Mouse (Mus musculus) midbrain, postnatal 0 days (tissue): ENCODE data around the gene Txndc11. TPM values are rescaled to one million over a fixed set of nuclear protein-coding genes. Genes with fewer than 3 reads are reported as not detected.

Source experiments
- ATAC-seq: fragments of 200-750 bp; cut with Nextera tagmentation; 2 replicates; pipeline ENCODE4 v1.8.0; 2017; ENCODE audit warnings: moderate number of reproducible peaks, mild to moderate bottlenecking, moderate TSS enrichment, moderate library complexity; ENCODE audit not compliant: low FRiP score
- DNase-seq: peaks from one replicate; pipeline ENCODE4 v3.0.0-alpha.2; 2015; ENCODE audit warnings: low spot score
- H3K27ac ChIP-seq: fragments of 300-500 bp; sonication (generic); 2 replicates; pipeline ENCODE4 v1.5.1; 2014; ENCODE audit warnings: low read depth, mild to moderate bottlenecking, low read length, mixed read lengths
- H3K27me3 ChIP-seq: fragments of 300-500 bp; sonication (generic); 2 replicates; pipeline ENCODE4 v1.6.1; 2014; ENCODE audit warnings: low read length, control low read depth, mixed read lengths; ENCODE audit not compliant: insufficient read depth
- H3K36me3 ChIP-seq: fragments of 300-500 bp; sonication (generic); 2 replicates; pipeline ENCODE4 v1.6.1; 2014; ENCODE audit warnings: low read length, control low read depth, mixed read lengths; ENCODE audit not compliant: insufficient read depth
- H3K4me1 ChIP-seq: fragments of 300-500 bp; sonication (generic); 2 replicates; pipeline ENCODE4 v1.6.1; 2014; ENCODE audit warnings: mild to moderate bottlenecking, control low read depth, antibody characterized with exemption, low read length, mixed read lengths; ENCODE audit not compliant: insufficient read depth
- H3K4me2 ChIP-seq: fragments of 300-500 bp; sonication (generic); 2 replicates; pipeline ENCODE4 v1.6.1; 2014; ENCODE audit warnings: low read depth, mild to moderate bottlenecking, low read length, mixed read lengths; ENCODE audit not compliant: poor library complexity, severe bottlenecking
- H3K4me3 ChIP-seq: fragments of 300-500 bp; sonication (generic); 2 replicates; pipeline ENCODE4 v1.5.1; 2014; ENCODE audit warnings: low read depth, mild to moderate bottlenecking, low read length, moderate library complexity
- H3K9ac ChIP-seq: fragments of 300-500 bp; sonication (generic); replicated peaks from 2 replicates; pipeline ENCODE4 v1.6.1; 2014; ENCODE audit warnings: mild to moderate bottlenecking, low read length, moderate library complexity, mixed read lengths; ENCODE audit not compliant: poor library complexity, severe bottlenecking
- H3K9me3 ChIP-seq: fragments of 300-500 bp; sonication (generic); 2 replicates; pipeline ENCODE4 v1.6.1; 2016; ENCODE audit warnings: low read length, control low read depth
- CTCF ChIP-seq: IDR thresholded peaks from 2 replicates; pipeline ENCODE4 v1.5.1; 2016; ENCODE audit warnings: antibody characterized with exemption, mild to moderate bottlenecking
- WGBS: fragments of 180-500 bp; shearing (Covaris S2); extraction: QIAGEN DNeasy Blood & Tissue Kit; methylation state at CpG from one replicate; pipeline ENCODE4 v1.1.7; 2014; 5-methylcytosine and 5-hydroxymethylcytosine counted together
- polyA plus RNA-seq: library from polyadenylated mRNA; unstranded; fragments of >200 nt; fragmentation: Nextera tagmentation; extraction: Ambion mirVana; gene quantifications from 2 replicates; pipeline ENCODE4 v1.2.1, GENCODE M21; 2015
- total RNA-seq: library from RNA; depleted of rRNA; stranded (reverse); fragments of >200 nt; gene quantifications from 2 replicates; pipeline ENCODE4 v1.2.3, GENCODE M21; 2014

Gene Txndc11
- total and polyA plus RNA-seq, 2 experiments from 2014 or later = 30.5 to 48.4 TPM

- Histone ChIP-seq H3K9ac (no peak within 1 kb of the TSS), H3K4me3 (no peak within 1 kb of the TSS), H3K4me1 (peaks cover 3% of the 10 kb centered on the region; the same call in 1 of the 2 replicates), H3K36me3 (no peaks in the 10 kb centered on the region), H3K27me3 (no peaks in the 10 kb centered on the region), H3K9me3 (no peaks in the 10 kb centered on the region), H3K4me2 (no peak within 1 kb of the TSS), H3K27ac (no peak within 1 kb of the TSS)
- DNase-seq (no peak), ATAC-seq (no peak)
- WGBS = 85% methylated on average over 4 of the region's 4 CpGs
- TF ChIP-seq CTCF = no peak
Observed at GRCm38 (mm10) chr16:11060645-11061044, 73.8 kb downstream of the Txndc11 start, which contains the start of gene Snn. TSS of gene Snn (plus strand) at chr16:11060945.

GRCm38 (mm10) chr16:11055916-11056315, 78.5 kb downstream of the Txndc11 start:
- no peak for DNase-seq
- H3K9ac ChIP-seq = no peak overlapping the region
- no peaks in the 10 kb centered on the region for H3K4me1 ChIP-seq
- TF ChIP-seq CTCF = no peak
- H3K4me3 ChIP-seq = no peak overlapping the region
- no peaks in the 10 kb centered on the region for H3K36me3 ChIP-seq
- no peak overlapping the region for H3K27ac ChIP-seq
- no peaks in the 10 kb centered on the region for H3K9me3 ChIP-seq
- 67% methylated on average over 5 of the region's 5 CpGs for WGBS
- no peak for ATAC-seq
- no peaks in the 10 kb centered on the region for H3K27me3 ChIP-seq
- no peak overlapping the region for H3K4me2 ChIP-seq

GRCm38 (mm10) chr16:11054871-11055270, 79.6 kb downstream of the Txndc11 start:
- no peak overlapping the region for H3K27ac ChIP-seq
- no peak for TF ChIP-seq CTCF
- no peaks in the 10 kb centered on the region for H3K36me3 ChIP-seq
- no peak for ATAC-seq
- DNase-seq = no peak
- H3K27me3 ChIP-seq = no peaks in the 10 kb centered on the region
- WGBS = 85% methylated on average over 6 of the region's 6 CpGs
- no peaks in the 10 kb centered on the region for H3K4me1 ChIP-seq
- no peaks in the 10 kb centered on the region for H3K9me3 ChIP-seq
- H3K9ac ChIP-seq = no peak overlapping the region
- H3K4me3 ChIP-seq = no peak overlapping the region
- H3K4me2 ChIP-seq = no peak overlapping the region

- Histone ChIP-seq H3K36me3 (no peaks in the 10 kb centered on the region), H3K9me3 (no peaks in the 10 kb centered on the region), H3K4me2 (no peak overlapping the region), H3K4me1 (no peaks in the 10 kb centered on the region), H3K9ac (no peak overlapping the region), H3K4me3 (no peak overlapping the region), H3K27me3 (no peaks in the 10 kb centered on the region), H3K27ac (no peak overlapping the region)
- WGBS = 68% methylated on average over 6 of the region's 6 CpGs
- no peak for DNase-seq
- TF ChIP-seq CTCF = no peak
- no peak for ATAC-seq
Observed at GRCm38 (mm10) chr16:11054409-11054808, 80.0 kb downstream of the Txndc11 start.

GRCm38 (mm10) chr16:11051134-11051533, 83.3 kb downstream of the Txndc11 start:
- TF ChIP-seq CTCF = no peak
- 93% methylated on average over 11 of the region's 11 CpGs for WGBS
- no peak for ATAC-seq

GRCm38 (mm10) chr16:11050226-11050625, 84.2 kb downstream of the Txndc11 start:
- H3K9me3 ChIP-seq = no peaks in the 10 kb centered on the region
- WGBS = 71% methylated on average over 2 of the region's 2 CpGs
- no peak overlapping the region for H3K4me3 ChIP-seq
- H3K27ac ChIP-seq = no peak overlapping the region
- no peak overlapping the region for H3K9ac ChIP-seq
- no peaks in the 10 kb centered on the region for H3K36me3 ChIP-seq
- DNase-seq (no peak), ATAC-seq (no peak)
- TF ChIP-seq CTCF = no peak
- H3K4me1 ChIP-seq = no peaks in the 10 kb centered on the region
- H3K27me3 ChIP-seq = no peaks in the 10 kb centered on the region
- H3K4me2 ChIP-seq = no peak overlapping the region

More at GRCm38 (mm10) chr16:11051134-11051533, 83.3 kb downstream of the Txndc11 start:
- no peaks in the 10 kb centered on the region for H3K4me1 ChIP-seq
- no peak overlapping the region for H3K4me2 ChIP-seq
- no peaks in the 10 kb centered on the region for H3K36me3 ChIP-seq
- no peak overlapping the region for H3K27ac ChIP-seq
- H3K27me3 ChIP-seq = no peaks in the 10 kb centered on the region
- H3K9ac ChIP-seq = no peak overlapping the region
- no peak for DNase-seq
- H3K9me3 ChIP-seq = no peaks in the 10 kb centered on the region
- H3K4me3 ChIP-seq = no peak overlapping the region
